Mouse (Mus musculus) layer of hippocampus, postnatal 25 days (tissue): ENCODE data around the gene Cngb1. TPM values are rescaled to one million over a fixed set of nuclear protein-coding genes. Genes with fewer than 3 reads are reported as not detected.

Experiments
- DNase-seq, 2 experiments: peaks; one replicate each; pipeline ENCODE4 v3.0.0; 2022; ENCODE audit warnings: mixed read lengths in 2 of 2, low spot score in 1 of 2; ENCODE audit errors: extremely low spot score in 1 of 2
- total RNA-seq, 2 experiments: library from RNA; stranded (reverse); gene quantifications; 2 replicates each; pipeline ENCODE4 v1.2.3; 2021

Cngb1 gene
- 1 to 10 TPM in 1 of 2 experiments, under 1 TPM in 1; 0.86 to 1.1 TPM for total RNA-seq

DNA sequence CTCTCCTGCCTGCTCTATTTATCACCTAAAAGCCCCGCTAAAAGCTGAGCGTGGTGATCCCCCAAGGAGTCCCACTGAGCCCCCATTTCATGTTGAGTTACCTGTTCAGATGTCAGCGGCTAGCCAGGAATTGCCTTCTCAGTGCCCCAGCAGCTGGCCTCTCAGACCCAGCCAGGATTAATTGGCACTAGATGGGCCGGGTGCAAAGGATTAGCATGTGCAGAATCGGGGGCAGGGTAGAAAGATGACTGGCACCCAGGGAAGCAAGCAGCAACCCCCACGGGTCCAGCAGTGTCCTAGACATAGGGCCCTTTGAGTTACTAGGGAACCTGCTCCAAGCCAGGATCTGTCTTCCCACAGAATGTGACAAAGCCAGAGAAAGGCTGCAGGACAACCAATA, at the start of gene Cngb1:
Gene Cngb1, minus strand, starts transcription at position 155 of the 400 bp plus-strand sequence.
- DNase-seq, result no peak

DNA sequence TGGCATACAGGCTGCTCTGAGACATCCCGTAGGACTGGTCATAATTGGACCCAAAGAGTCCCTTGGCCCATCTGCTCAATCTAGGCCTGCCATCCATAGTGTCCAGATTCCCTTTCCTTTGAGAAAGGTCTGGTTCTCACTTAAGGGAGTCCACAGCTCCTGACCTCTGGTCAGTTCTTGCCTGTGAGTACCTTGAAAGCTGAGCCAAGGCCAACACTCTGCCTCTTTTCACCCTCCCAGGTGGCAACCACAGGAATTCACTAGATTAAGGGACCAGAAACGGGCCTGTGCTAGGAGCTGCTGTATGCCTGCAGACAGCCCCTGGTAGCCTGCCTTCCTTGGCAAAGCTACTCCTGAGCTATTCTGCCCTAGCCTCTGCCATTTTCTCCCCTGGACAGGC, 48.2 kb upstream of the Cngb1 start:
- DNase-seq, result no peak

DNA sequence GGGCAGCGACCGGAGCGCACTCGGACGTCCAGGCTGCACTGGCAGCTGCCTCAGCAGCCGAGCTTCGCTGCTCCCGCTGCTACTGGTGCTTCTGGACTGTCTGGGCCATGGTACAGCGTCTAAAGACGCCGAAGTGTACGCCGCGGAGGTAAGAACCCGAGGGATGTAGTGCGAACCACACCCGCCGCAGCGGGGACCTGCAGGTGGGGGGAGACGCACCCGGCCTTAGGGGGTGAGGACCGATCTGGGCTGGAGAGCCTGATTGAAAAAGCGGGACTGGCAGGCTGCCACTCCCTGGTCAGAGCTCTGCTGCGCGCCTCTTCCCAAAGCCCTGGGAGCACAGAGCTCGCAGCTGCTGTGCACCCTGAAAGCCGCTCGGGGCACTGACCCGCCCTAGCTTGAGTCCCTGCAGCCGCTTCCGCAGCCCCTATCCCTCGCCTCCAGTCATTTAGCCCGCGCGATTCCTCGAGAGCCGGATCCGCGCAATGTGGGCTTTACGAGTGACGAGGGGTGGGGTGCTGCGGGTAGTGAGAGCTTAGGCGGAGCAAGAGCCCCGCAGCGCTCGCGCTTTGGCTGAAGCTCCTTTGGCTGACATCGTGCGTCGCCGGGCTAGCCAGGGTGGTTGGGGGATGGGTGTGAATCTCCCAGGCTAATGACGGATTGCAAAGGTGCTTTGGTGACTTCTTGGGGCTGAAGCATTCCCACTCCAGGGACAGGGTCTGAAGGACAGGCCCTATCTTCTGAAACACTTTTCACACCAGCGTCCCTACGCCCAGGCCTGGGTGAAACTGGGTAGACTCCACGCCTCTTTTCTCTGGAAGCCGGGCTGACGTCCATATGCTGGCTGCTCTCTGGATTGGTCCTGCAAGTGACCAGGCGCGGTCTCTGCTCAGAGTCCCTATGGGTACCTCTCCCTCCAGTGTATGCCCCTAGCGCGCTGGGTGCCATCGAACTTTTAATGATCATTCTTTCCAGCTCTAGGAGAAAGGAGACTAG, 46.8 kb upstream of the Cngb1 start:
- no peak for DNase-seq

DNA sequence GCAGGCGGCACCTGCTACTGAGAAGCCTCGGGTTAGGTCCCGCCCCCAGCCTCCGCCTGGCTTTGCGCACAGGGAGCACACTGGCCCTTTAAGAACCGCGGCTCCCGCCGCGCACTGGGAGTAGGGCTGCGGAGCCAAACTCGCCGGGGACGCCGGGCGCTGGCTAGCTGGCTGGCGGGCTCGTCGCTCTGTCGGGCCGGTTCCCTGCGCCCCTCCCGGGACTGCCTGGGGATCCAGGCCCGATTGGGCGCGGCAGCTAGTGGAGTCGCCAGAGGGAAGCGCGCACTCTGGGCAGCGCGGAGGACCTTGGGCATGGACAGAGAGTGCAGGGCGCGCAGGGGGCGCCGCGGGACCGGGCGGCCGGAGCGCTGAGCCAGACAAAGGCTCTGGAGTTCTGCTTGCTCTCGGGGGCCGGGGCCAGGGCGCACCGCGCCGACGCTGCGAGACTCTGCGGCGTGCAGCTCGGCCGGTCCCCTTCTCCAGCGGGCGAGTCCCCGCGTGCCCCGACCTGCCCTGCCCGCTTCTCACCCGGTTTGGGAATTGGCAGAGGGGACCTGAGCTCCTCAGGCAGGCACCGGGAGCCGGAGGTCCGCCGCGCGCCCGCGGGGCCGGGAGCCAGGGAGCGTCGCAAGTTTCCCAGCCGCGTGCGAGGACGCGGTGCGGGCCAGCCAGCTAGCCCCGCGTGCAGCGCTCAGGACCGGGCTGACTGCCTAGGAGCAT, 45.9 kb upstream of the Cngb1 start, which contains the start of gene Mmp15:
Gene Mmp15, plus strand, starts transcription at position 118 of the 720 bp plus-strand sequence.
- peak; percentile 56 to 58 for DNase-seq

DNA sequence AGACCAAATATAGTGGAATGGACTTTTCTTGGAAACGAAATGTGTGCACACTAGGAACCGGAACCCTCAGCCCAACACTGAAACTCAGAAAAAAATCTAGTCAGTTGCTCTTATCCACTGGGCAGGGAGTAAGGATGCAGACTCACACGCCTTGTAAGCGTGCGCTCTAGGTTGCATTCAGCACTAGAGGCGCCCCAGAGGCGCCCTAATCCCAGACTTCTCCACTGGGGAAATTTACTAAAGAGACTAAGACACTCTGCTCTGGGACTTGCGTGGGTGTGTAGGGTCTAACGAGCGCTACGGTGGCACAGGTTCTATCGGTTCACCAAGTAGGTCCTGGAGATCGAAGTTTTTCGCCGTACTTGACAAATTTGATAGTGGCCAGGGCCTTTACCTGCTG, 45.1 kb upstream of the Cngb1 start:
- DNase-seq, result no peak

DNA sequence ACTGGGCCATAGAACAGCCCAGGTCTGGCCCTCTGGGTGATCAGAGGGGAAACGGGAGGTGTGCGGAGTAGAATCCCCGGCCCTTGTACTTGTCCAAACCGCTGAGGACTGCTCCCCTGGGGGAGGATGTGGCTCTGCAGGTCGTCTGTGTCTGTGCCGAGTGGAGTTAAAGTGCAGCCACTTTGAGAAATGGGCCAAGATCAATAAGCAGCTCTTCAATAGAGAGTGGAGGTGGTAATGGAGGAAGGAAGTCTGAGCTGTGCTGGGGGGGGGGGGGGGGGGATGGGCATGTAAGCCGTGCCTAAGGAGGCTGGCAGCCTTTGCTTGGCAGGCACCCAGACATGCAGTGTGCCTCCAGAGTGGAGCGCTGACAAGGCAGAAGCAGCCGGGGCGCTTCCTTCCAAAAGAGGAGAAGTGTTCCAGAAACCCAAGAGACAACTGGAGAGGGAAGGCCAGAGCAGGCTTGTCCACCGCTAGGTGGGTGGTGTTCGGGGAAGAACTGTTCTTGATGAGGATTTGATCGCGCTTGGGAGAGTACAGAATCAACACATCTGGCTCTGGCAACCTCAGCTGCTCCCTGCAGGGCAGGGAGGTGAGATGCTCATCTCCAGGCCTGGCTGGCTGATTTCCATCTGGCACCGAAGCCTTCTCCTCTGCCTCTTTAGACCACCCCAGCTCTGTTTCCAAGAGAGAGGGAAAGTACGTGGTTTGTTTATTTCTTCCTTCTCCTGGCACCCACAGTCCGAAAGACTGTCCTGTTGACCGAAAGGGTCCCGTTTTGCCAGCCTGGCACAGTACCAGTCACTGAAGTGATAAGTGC, 42.6 kb upstream of the Cngb1 start:
- peak; percentile 42 to 68 for DNase-seq

DNA sequence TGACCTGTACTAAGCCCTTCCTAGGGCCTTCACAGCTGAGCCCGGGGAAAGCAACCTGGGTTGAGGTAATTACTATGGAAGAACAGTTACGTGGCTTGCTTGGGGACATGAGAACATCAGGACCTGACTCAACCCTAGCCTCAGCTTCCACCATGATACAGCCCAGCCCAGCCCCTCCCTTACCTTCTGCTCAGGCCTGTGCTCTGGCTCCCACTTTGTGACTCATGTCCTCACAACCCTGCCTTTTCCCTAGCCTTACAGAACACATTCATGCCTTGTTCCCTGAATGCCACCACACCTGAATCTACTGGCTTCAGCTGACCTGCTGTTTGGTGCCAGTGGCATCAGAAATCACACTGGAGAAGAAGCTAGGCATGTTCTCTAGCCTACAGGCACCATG, 42.0 kb upstream of the Cngb1 start:
- DNase-seq, result no peak

DNA sequence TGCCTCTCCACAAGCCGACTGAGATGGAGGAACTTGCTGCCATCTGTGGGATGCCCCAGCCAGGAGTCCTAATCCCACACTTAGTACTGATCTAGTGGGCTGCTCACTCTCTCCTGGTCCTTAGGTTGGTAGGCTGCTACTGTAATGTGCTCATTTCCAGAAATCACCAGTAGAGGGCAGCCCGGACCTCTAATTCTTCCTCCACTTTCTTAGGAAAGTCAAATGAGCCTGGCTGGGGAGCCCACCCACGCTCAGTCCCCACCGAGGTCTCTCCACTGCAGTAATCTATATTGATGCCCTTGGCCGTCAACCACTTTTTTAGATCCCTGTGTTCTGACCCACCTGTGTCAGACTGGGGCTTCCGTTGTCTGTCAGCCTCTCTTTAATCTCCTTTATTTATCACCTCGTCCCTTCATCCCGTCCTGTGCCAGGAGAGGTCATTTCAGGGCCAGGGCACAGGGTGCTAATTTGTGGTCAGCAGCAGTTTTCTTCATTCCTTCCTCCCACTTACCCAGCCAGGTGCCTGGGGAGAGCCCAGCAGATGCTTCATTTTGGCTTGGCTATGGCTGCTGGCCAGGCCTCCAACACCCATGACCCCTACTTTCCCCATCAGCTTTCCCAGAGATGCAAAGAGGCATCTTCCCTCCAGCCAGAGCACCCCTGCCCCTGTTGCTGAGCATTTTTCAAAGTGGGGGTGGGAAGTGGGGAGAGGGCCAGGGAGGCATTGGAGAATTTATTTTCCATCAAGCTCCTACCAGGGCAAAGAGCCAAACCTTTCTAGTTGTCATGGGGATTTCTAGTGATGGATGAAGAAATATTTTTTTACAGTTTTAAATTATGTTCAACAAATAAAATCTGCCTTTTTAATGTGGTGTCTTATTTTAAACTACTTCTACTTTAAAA, 40.5 kb upstream of the Cngb1 start:
- DNase-seq, result peak; percentile 68 to 90

DNA sequence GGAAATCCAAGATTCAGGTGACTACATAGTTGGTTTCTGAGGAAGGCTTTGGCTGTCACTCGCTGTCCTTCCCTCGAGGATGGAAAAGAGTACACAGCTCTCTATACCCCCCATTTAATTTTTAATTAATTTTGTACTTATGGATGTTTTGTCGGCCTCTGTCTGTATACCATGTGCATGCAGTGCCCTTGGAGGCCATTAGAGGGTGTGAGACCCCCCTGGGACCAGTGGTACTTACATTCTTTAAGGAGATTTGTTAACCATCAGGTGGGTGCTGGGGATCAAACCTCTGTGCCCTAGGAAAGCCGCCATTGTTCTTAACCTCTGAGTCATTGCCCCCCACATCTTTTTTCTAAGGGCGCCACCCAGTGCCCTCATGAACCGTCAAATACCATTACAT, 38.3 kb upstream of the Cngb1 start:
- DNase-seq, result no peak

DNA sequence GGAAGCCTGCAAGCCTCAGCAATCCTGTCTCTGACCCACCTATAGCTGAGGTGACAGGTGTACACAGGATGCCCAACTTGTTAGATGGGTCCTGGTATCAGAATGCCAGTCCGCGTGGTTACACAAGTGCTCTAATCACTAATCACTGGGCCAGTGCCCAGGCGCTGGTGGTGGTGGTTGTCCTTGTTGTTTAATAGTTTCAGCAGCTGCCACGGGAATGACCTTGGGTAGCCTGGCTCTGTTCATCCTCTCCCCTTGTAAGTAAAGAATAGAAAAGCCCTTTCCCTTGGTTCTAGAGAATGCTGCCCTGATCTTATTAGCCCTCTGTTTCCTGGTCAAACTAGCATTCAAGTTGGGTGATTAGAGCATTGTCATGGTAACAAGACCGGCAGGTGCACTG, 35.3 kb upstream of the Cngb1 start:
- DNase-seq, result no peak

DNA sequence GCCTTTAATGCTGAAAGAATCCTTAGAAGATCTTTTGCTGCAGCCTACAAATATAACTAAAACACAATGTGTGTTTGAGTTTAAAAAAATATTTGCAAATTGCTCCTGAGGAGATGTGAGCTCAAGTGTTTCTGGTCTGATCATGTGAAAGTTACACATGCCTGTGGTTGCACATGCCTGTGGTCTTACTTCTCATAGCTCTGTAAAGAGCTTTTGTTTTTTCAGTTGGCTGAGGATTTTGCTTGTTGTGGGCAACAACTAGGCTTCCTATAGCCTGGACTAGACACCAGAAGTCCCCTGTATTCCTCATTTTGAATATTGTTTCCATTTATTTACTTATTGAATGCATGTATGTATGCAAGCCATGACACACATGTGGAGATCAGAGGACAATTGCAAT, 30.0 kb upstream of the Cngb1 start:
- DNase-seq, result no peak

DNA sequence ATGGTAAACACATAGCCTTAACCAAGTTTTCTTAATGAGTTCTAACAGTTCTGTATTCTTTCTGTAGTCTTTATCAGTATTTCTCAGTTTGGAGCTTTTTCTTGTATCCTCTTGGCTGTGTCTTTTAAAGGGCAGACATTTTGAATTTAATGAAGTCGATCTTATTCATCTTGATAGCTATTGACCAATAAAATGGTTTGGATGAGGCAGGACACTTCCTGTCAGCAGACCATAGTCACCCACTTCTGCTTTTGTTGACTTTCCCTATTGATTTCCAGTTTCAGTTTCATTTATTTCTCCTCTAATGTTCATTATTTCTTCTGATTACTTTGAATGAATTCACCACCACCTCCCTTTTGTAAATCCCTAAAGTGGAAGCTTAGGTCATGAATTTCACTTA, 29.3 kb upstream of the Cngb1 start:
- no peak for DNase-seq

DNA sequence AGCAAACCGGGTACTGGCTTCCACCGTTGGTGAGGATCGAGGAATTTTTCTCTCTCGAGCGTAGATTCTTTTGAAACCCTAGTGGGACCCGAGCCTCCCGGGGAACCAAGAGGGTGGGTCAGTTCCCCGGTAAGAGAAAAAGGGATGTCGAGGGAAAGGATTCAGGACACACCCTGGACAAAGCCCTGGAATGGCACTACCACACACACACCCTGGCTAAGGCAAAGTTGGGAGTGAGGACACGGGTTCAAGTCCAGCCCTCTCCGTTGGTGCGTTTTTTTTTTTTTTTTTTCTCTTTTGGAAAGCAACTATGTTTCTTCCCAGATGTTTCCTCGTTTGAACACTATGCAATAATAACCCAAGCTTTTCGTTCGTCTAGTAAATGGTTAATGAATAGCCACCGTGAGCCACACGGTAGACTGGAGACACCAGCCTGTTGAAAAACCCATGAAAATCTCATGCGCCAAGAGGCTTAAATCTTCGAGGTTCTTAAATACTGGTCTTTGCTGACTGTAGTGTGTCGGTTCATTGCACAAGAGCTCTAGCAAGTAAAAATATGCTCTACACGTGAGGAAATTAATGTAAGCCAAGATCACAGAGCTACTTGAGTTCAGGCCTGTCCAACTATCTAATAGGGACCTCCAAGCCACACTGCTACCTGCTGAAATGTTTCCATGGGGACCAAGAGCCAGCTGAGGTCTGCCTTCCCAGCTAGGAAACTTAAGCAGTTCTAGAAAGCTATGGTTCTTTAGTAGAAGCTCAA, 26.2 kb upstream of the Cngb1 start:
- DNase-seq, result no peak

DNA sequence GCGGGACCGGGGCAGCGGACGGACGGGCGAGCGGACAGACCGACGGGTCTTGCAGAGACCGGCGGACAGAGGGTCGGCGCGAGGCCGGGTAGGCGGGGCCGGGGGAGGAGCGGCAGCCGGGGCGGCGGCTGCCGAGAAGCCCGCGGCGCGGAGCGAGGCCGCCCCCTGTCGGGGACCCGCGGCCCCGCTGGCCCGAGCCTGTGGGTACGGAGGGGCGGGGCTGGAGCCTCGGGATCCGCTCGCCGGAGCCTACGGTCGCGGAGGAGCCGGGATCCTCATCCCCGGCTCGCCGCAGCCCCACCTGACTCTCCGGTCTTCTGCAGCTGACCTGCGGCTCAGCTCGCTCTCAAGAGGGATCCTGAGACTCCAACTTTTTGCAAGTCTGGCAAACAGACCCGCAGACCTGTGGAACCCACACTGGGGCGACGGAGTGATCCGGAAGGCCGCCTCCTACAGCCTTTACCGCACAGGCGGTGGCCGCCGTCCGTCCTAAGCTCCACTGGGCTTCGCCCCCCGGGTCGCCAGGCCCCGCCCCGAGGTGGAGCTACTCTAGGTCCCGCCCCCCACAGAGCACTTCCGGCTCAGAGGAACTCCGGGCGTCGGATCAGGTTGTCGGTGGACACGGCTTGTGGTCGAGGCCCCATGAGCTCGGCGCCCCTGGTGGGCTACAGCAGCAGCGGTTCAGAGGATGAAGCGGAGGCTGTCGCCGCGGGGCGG, 25.5 kb upstream of the Cngb1 start, which contains the start of the genes Zfp319 and Usb1:
Gene Zfp319, minus strand, starts transcription at position 231 of the 717 bp plus-strand sequence.
Gene Usb1, plus strand, starts transcription at position 565 of the 717 bp plus-strand sequence.
- DNase-seq, result peak; percentile 86 to 92

DNA sequence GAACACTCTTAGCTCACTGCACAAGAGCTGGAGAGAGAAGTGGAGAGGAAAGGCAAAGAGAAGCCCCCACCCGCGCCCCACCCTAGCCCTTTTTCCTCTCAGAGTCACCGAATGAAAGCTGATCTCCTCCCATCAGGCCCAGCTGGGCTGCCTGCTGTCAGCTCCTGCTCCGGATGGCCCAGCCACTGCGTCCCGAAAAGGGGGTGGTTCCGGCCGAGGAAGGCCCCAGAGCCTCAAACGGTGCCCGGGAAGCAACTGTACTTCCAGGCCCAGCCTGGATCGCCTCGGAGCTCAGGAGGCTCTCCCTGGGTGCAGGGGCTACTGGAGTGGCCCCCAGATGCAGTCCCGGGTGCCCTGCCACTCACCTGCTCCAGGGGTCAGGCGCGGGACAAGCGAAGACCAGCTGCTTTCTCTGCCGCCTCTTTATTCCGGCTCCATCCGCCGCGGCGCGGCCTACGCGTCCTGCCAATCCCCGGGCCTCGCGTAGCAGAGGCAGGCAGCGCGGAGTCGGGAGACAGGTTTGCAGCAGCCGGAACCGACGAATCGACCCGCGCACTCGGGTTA, 24.9 kb upstream of the Cngb1 start:
- DNase-seq, result peak in 1 of 2 experiments; percentile 45

DNA sequence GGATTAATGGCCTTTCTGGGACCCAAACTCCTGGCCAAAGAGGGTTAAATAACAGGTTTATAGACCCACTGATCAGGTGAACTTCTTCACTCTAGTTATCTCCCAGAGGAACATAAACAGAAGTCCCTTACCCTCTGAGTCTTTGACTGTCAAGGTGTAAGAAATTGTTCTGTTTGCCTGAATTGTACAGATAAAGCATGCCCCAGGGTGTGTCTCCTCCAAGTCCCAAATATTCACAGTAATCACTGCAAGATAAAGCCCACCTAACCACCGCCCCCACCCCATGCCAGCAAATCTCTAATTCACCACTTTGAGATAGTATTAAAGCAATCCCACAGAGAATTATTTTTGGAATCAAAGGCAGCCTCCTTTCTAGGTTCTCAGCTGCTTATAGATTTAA, 24.0 kb upstream of the Cngb1 start:
- DNase-seq, result no peak

DNA sequence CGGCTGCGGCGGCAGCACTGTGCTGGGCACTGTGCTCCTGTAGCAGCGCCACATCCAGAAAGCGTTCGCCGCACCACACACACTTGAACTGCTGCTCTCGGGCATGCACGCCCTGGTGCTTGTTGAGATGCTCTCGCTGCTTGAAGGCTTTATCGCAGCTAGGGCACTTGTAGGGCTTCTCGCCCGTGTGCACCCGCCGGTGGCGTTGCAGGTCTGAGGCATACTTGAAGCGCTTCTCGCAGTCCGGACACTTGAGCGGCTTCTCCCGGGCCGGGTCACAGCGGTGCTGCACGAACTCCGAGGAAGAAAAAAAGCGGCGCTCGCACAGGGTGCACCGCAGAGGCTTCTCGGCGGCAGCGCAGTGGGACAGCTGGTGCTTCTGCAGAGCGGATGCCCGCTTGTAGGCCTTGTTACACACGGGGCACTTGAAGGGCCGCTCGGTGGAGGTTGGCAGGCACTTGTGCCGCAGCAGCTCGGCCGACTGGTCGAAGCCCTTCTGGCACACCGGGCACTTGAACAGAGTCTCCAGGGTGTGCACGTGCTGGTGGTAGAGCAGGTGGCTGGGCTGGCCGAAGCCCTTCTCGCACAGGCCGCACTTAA, 21.6 kb upstream of the Cngb1 start:
- DNase-seq, result no peak
